Mouse (Mus musculus) kidney, adult 2 months (tissue): Measurements from ENCODE around the gene Limk2.

Experiments
- CTCF ChIP-seq: fragments of 200-500 bp; conservative IDR thresholded peaks from 2 replicates; pipeline ENCODE4 v1.5.1; 2011; ENCODE audit warnings: low read depth, mild to moderate bottlenecking, control low read depth, low read length, moderate library complexity, mixed read lengths; ENCODE audit not compliant: insufficient read depth, insufficient read length
- POLR2A ChIP-seq: fragments of 200-500 bp; IDR thresholded peaks from one replicate; pipeline ENCODE4 v1.6.1; 2011; ENCODE audit warnings: low read depth, low read length, control low read depth

- TF ChIP-seq POLR2A (no peak), CTCF (peak; percentile 40; the same call in 1 of the 2 replicates)
Measured at GRCm38 (mm10) chr11:3330566-3330965, 78.4 kb downstream of the Limk2 start.
